Mouse (Mus musculus) midbrain, embryonic 14.5 days (tissue): ENCODE measurements around the gene Macrod2. TPM values are rescaled to one million over a fixed set of nuclear protein-coding genes. Genes with fewer than 3 reads are reported as not detected.

Experiments
- ATAC-seq: fragments of 200-750 bp; cut with Nextera tagmentation; 2 replicates; pipeline ENCODE4 v1.8.0; 2017; ENCODE audit warnings: moderate number of reproducible peaks, moderate library complexity; ENCODE audit not compliant: low FRiP score, low TSS enrichment
- DNase-seq: peaks from one replicate; pipeline ENCODE4 v3.0.0-alpha.2; 2015
- H3K27ac ChIP-seq: fragments of 300-500 bp; sonication (generic); replicated peaks from 2 replicates; pipeline ENCODE4 v1.5.1; 2014; ENCODE audit warnings: mild to moderate bottlenecking, low read depth, low read length, moderate library complexity
- H3K27me3 ChIP-seq: fragments of 300-500 bp; sonication (generic); 2 replicates; pipeline ENCODE4 v1.6.1; 2014; ENCODE audit warnings: low read length, control low read depth, mixed read lengths; ENCODE audit not compliant: control insufficient read depth, insufficient read depth
- H3K36me3 ChIP-seq: fragments of 300-500 bp; sonication (generic); 2 replicates; pipeline ENCODE4 v1.6.1; 2014; ENCODE audit warnings: low read length, control low read depth; ENCODE audit not compliant: control insufficient read depth, insufficient read depth
- H3K4me1 ChIP-seq: fragments of 300-500 bp; sonication (generic); 2 replicates; pipeline ENCODE4 v1.6.1; 2014; ENCODE audit warnings: mild to moderate bottlenecking, antibody characterized with exemption, low read length, control low read depth; ENCODE audit not compliant: control insufficient read depth, insufficient read depth
- H3K4me2 ChIP-seq: fragments of 300-500 bp; sonication (generic); 2 replicates; pipeline ENCODE4 v1.6.1; 2014; ENCODE audit warnings: mild to moderate bottlenecking, low read length, moderate library complexity
- H3K4me3 ChIP-seq: fragments of 300-500 bp; sonication (generic); replicated peaks from 2 replicates; pipeline ENCODE4 v1.5.1; 2014; ENCODE audit warnings: low read depth, low read length
- H3K9ac ChIP-seq: fragments of 300-500 bp; sonication (generic); replicated peaks from 2 replicates; pipeline ENCODE4 v1.6.1; 2014; ENCODE audit warnings: mild to moderate bottlenecking, low read length, moderate library complexity
- H3K9me3 ChIP-seq: fragments of 300-500 bp; sonication (generic); 2 replicates; pipeline ENCODE4 v1.6.1; 2016; ENCODE audit warnings: low read length, control low read depth, mixed read lengths; ENCODE audit not compliant: control insufficient read depth
- WGBS: fragments of 180-500 bp; shearing (Covaris S2); extraction: QIAGEN DNeasy Blood & Tissue Kit; methylation state at CpG from one replicate; pipeline ENCODE4 v1.1.7; 2014; 5-methylcytosine and 5-hydroxymethylcytosine counted together
- polyA plus RNA-seq: library from polyadenylated mRNA; unstranded; fragments of >200 nt; fragmentation: Nextera tagmentation; extraction: Ambion mirVana; gene quantifications from 2 replicates; pipeline ENCODE4 v1.2.1, GENCODE M21; 2014

Gene Macrod2
- polyA plus RNA-seq, 1 experiment from 2014 or later, result 61.4 TPM

DNA sequence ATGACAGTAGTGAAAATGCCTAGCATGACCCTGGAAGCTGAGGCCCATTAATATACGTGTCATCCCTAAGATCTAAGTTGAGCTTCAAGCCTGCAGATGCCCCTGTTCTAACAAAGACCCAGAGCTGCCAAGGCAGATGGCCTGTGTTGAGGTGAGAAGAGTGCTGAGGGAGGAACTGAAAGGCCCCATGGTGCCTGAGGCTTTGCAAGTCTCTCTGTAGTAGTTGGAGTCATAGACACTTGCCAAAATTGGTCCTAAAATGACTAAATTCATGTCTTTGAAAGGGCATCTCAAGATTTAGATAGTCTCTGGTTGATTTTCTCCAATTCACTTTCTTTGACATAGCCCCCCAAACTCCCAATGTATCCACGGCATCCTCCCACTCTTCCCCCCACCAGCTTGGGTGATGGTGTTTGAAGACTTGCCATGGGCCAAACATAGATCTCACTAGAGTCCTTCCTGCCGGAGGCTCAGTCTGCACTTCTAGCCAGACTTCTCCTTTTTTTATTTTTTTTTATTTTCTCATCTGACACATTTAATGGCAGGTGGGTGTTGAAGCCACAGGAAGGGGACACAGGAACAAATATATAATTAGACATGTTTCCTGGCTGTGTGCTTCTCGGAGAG is 1439.2 kb downstream of the Macrod2 start:
- DNase-seq, result no peak
- no peak overlapping the region for H3K9ac ChIP-seq
- H3K27ac ChIP-seq, result no peak overlapping the region
- ATAC-seq, result no peak
- no peaks in the 10 kb centered on the region for H3K4me1 ChIP-seq
- H3K9me3 ChIP-seq, result no peaks in the 10 kb centered on the region
- H3K4me3 ChIP-seq, result no peak overlapping the region
- H3K4me2 ChIP-seq, result no peak overlapping the region
- H3K36me3 ChIP-seq, result no peaks in the 10 kb centered on the region
- WGBS, result 93% methylated on average over 4 of the region's 4 CpGs
- no peaks in the 10 kb centered on the region for H3K27me3 ChIP-seq

DNA sequence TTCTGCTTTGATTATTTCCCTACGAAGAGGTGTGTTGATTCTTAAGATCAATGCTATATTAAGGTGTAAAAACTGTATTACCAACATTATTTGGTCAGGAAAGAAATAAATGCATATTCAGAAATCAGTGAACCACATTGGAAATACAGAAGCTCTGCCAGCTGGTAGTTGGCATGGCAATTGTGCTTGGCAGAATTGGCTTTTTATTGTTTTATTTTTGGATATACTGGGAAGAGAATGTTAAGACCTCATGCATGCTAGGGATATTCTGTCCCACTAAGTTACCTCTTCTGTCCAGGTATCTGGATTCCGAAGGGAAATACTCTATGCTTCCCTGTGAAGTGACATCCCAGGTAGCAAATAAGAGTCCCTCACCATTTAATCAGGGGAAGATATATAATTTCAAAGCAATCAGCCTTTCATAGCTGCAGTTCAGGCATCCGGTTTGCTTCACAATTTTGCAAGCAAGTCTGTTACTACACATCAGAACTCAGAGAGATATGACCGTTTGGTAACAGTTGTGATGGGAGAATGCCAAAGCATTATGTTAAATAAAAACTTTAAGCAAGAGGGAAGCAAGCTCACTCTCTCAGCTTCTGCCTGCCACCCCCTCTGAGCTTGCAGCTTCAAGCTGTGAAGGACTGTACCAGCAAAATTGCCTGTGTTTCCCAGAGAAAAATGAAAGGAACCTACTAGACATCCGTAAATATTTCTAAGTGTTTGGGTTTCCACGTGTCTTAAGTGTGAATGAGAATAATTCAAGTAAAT is 1449.5 kb downstream of the Macrod2 start:
- ATAC-seq (no peak), DNase-seq (no peak)
- Histone ChIP-seq H3K9me3 (no peaks in the 10 kb centered on the region), H3K36me3 (no peaks in the 10 kb centered on the region), H3K9ac (no peak overlapping the region), H3K4me3 (no peak overlapping the region), H3K27ac (no peak overlapping the region), H3K4me1 (no peaks in the 10 kb centered on the region), H3K4me2 (no peak overlapping the region), H3K27me3 (no peaks in the 10 kb centered on the region)
- WGBS, result 87% methylated on average over 6 of the region's 6 CpGs

- Histone ChIP-seq H3K4me1 (0 out of 2 replicates have a peak, but pooled peaks cover 5% of the 10 kb centered on the region), H3K4me2 (no peak overlapping the region)
- WGBS, result 52% methylated on average over 2 of the region's 2 CpGs
Observed at GRCm38 (mm10) chr2:141859220-141859619, 1464.1 kb downstream of the Macrod2 start.

GRCm38 (mm10) chr2:141861679-141862268 is 1466.7 kb downstream of the Macrod2 start:
- Histone ChIP-seq H3K9ac (no peak overlapping the region), H3K4me3 (no peak overlapping the region), H3K9me3 (no peaks in the 10 kb centered on the region), H3K27me3 (no peaks in the 10 kb centered on the region), H3K36me3 (no peaks in the 10 kb centered on the region), H3K4me1 (0 out of 2 replicates have a peak, but pooled peaks cover 5% of the 10 kb centered on the region), H3K4me2 (no peak overlapping the region), H3K27ac (no peak overlapping the region)
- WGBS, result 80% methylated on average over 6 of the region's 6 CpGs
- DNase-seq (no peak), ATAC-seq (no peak)

More at GRCm38 (mm10) chr2:141859220-141859619, 1464.1 kb downstream of the Macrod2 start:
- Histone ChIP-seq H3K4me3 (no peak overlapping the region), H3K9ac (no peak overlapping the region), H3K36me3 (no peaks in the 10 kb centered on the region), H3K9me3 (no peaks in the 10 kb centered on the region), H3K27me3 (no peaks in the 10 kb centered on the region), H3K27ac (no peak overlapping the region)
- no peak for ATAC-seq
- peak; percentile 34 for DNase-seq

- peak; percentile 51 for DNase-seq
- Histone ChIP-seq H3K9ac (no peak overlapping the region), H3K9me3 (no peaks in the 10 kb centered on the region), H3K36me3 (no peaks in the 10 kb centered on the region), H3K4me3 (no peak overlapping the region), H3K4me2 (no peak overlapping the region), H3K27me3 (no peaks in the 10 kb centered on the region), H3K4me1 (0 out of 2 replicates have a peak, but pooled peaks cover 5% of the 10 kb centered on the region), H3K27ac (no peak overlapping the region)
- peak; percentile 37; the same call in 1 of the 2 replicates for ATAC-seq
- 41% methylated on average over 9 of the region's 9 CpGs for WGBS
Observed at GRCm38 (mm10) chr2:141862531-141863265, 1467.6 kb downstream of the Macrod2 start.

GRCm38 (mm10) chr2:141863628-141864165 is 1468.6 kb downstream of the Macrod2 start:
- Histone ChIP-seq H3K9ac (no peak overlapping the region), H3K4me1 (0 out of 2 replicates have a peak, but pooled peaks cover 5% of the 10 kb centered on the region), H3K4me2 (no peak overlapping the region), H3K27me3 (no peaks in the 10 kb centered on the region), H3K9me3 (no peaks in the 10 kb centered on the region), H3K36me3 (no peaks in the 10 kb centered on the region), H3K27ac (no peak overlapping the region), H3K4me3 (no peak overlapping the region)
- no peak for ATAC-seq
- no peak for DNase-seq
- 79% methylated on average over 2 of the region's 2 CpGs for WGBS

GRCm38 (mm10) chr2:141870930-141871329 is 1475.8 kb downstream of the Macrod2 start:
- ATAC-seq (no peak), DNase-seq (no peak)
- H3K36me3 ChIP-seq, result no peaks in the 10 kb centered on the region
- WGBS, result 83% methylated on average over 4 of the region's 4 CpGs
- no peak overlapping the region for H3K9ac ChIP-seq
- no peaks in the 10 kb centered on the region for H3K9me3 ChIP-seq
- no peak overlapping the region for H3K27ac ChIP-seq
- no peaks in the 10 kb centered on the region for H3K4me1 ChIP-seq
- H3K4me3 ChIP-seq, result no peak overlapping the region
- no peak overlapping the region for H3K4me2 ChIP-seq
- H3K27me3 ChIP-seq, result no peaks in the 10 kb centered on the region

GRCm38 (mm10) chr2:141876155-141876851 is 1481.2 kb downstream of the Macrod2 start:
- no peak for ATAC-seq
- H3K36me3 ChIP-seq, result no peaks in the 10 kb centered on the region
- no peak overlapping the region for H3K4me2 ChIP-seq
- no peaks in the 10 kb centered on the region for H3K27me3 ChIP-seq
- 0 out of 2 replicates have a peak, but pooled peaks cover 3% of the 10 kb centered on the region for H3K4me1 ChIP-seq
- no peak overlapping the region for H3K9ac ChIP-seq
- 61% methylated on average over 10 of the region's 10 CpGs for WGBS
- no peaks in the 10 kb centered on the region for H3K9me3 ChIP-seq
- no peak overlapping the region for H3K4me3 ChIP-seq
- H3K27ac ChIP-seq, result no peak overlapping the region
- peak; percentile 19 for DNase-seq
